Mouse (Mus musculus) lung, postnatal 0 days (tissue): Measurements from ENCODE around the gene Btg4. TPM values are rescaled to one million over a fixed set of nuclear protein-coding genes. Genes with fewer than 3 reads are reported as not detected.

Experiments
- ATAC-seq: fragments of 200-750 bp; cut with Nextera tagmentation; 2 replicates; pipeline ENCODE4 v1.8.0; 2017; ENCODE audit warnings: moderate library complexity
- DNase-seq: peaks from one replicate; pipeline ENCODE4 v3.0.0-alpha.2; 2016; ENCODE audit warnings: low spot score
- H3K27ac ChIP-seq: fragments of 300-500 bp; sonication (generic); 2 replicates; pipeline ENCODE4 v1.5.1; 2014; ENCODE audit warnings: antibody characterized with exemption, mild to moderate bottlenecking, low read length, mixed read lengths
- H3K27me3 ChIP-seq: fragments of 300-500 bp; sonication (generic); replicated peaks from 2 replicates; pipeline ENCODE4 v1.6.1; 2014; ENCODE audit warnings: low read length, mixed read lengths; ENCODE audit not compliant: insufficient read depth
- H3K36me3 ChIP-seq: fragments of 300-500 bp; sonication (generic); 2 replicates; pipeline ENCODE4 v1.6.1; 2014; ENCODE audit warnings: low read length, mixed read lengths; ENCODE audit not compliant: insufficient read depth
- H3K4me1 ChIP-seq: fragments of 300-500 bp; sonication (generic); 2 replicates; pipeline ENCODE4 v1.6.1; 2014; ENCODE audit warnings: antibody characterized with exemption, low read depth, low read length, mixed read lengths; ENCODE audit not compliant: insufficient read depth
- H3K4me2 ChIP-seq: fragments of 300-500 bp; sonication (generic); replicated peaks from 2 replicates; pipeline ENCODE4 v1.6.1; 2014; ENCODE audit warnings: low read depth, mild to moderate bottlenecking, low read length, moderate library complexity, mixed read lengths
- H3K4me3 ChIP-seq: fragments of 300-500 bp; sonication (generic); 2 replicates; pipeline ENCODE4 v1.5.1; 2014; ENCODE audit warnings: low read depth, low read length
- H3K9ac ChIP-seq: fragments of 300-500 bp; sonication (generic); replicated peaks from 2 replicates; pipeline ENCODE4 v1.6.1; 2014; ENCODE audit warnings: low read depth, mild to moderate bottlenecking
- H3K9me3 ChIP-seq: fragments of 300-500 bp; sonication (generic); 2 replicates; pipeline ENCODE4 v1.6.1; 2016; ENCODE audit warnings: low read length, mixed read lengths
- CTCF ChIP-seq: IDR thresholded peaks from 2 replicates; pipeline ENCODE4 v1.5.1; 2016; ENCODE audit warnings: antibody characterized with exemption, mild to moderate bottlenecking
- EP300 ChIP-seq: IDR thresholded peaks from 2 replicates; pipeline ENCODE4 v1.6.1; 2016; ENCODE audit warnings: antibody characterized with exemption, mild to moderate bottlenecking, control low read depth
- WGBS: fragments of 180-500 bp; shearing (Covaris S2); extraction: QIAGEN DNeasy Blood & Tissue Kit; methylation state at CpG from one replicate; pipeline ENCODE4 v1.1.7; 2014; 5-methylcytosine and 5-hydroxymethylcytosine counted together
- microRNA counts: library from miRNA; unstranded; fragments of <30 nt; microRNA quantifications from one replicate; lab custom pipeline; 2015
- microRNA-seq: library from miRNA; unstranded; fragments of <30 nt; microRNA quantifications from one replicate; pipeline ENCODE4, GENCODE M21; 2016
- polyA plus RNA-seq: library from polyadenylated mRNA; unstranded; fragments of >200 nt; fragmentation: Nextera tagmentation; extraction: Ambion mirVana; gene quantifications from 2 replicates; pipeline ENCODE4 v1.2.1, GENCODE M21; 2015

Gene Btg4
- polyA plus RNA-seq, 1 experiment from 2014 or later: 0.53 TPM

DNA sequence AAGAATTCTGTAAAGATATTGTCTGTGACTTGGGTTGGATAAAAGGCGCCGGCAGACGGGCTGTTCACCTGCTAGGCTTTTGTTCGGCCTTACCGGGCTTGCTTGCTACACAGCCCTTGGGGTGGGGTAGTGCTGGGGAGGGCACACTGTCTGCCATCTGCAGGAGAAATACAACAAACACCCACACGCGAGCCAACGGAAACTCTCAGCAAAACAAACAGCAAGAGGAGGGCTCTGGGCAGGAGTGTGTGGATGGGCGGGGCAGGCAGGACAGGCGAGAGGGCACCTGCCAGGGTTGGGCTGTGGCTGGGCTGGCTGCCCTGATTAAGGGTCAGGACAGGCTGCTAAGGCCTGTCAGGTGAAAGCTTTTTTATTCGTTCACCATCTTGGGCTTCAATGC, 107.3 kb downstream of the Btg4 start:
- 45% methylated on average over 11 of the region's 11 CpGs for WGBS
- Histone ChIP-seq H3K4me3 (no peak overlapping the region), H3K27me3 (no peaks in the 10 kb centered on the region), H3K4me1 (0 out of 2 replicates have a peak, but pooled peaks cover 6% of the 10 kb centered on the region), H3K27ac (peak overlapping the region; percentile 87), H3K9ac (no peak overlapping the region), H3K9me3 (no peaks in the 10 kb centered on the region), H3K36me3 (no peaks in the 10 kb centered on the region), H3K4me2 (no peak overlapping the region)
- peak; percentile 22; the same call in 1 of the 2 replicates for TF ChIP-seq CTCF
- no peak for TF ChIP-seq EP300
- peak; percentile 83 for DNase-seq
- peak; percentile 83 for ATAC-seq

DNA sequence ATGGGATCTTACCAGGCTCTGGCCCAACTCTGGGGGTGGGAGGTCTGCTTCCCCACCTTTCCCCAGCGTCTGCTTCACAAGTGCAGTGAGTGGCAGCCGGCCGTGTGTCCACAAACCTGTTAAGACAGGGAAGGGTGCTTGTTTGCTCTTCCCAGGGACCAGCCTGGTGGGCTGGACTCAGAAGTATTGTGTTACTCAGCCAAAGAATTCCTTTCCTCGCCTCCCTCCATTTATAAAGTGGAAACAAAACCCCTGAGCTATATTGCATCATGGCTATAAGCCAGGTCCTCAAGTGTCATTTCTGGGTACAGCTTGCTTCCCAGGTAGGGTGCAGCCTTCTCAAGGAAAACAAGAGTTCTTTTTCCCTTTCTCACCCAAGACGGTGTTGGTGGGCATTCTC, 108.0 kb downstream of the Btg4 start:
- TF ChIP-seq EP300 (peak; percentile 74; the same call in 1 of the 2 replicates), CTCF (no peak)
- ATAC-seq (peak; percentile 86), DNase-seq (peak; percentile 90)
- H3K4me3 ChIP-seq: no peak overlapping the region
- 31% methylated on average over 5 of the region's 5 CpGs for WGBS
- H3K27me3 ChIP-seq: no peaks in the 10 kb centered on the region
- no peaks in the 10 kb centered on the region for H3K36me3 ChIP-seq
- H3K27ac ChIP-seq: peak overlapping the region; percentile 87
- H3K9ac ChIP-seq: no peak overlapping the region
- H3K9me3 ChIP-seq: no peaks in the 10 kb centered on the region
- 0 out of 2 replicates have a peak, but pooled peaks cover 6% of the 10 kb centered on the region for H3K4me1 ChIP-seq
- no peak overlapping the region for H3K4me2 ChIP-seq

DNA sequence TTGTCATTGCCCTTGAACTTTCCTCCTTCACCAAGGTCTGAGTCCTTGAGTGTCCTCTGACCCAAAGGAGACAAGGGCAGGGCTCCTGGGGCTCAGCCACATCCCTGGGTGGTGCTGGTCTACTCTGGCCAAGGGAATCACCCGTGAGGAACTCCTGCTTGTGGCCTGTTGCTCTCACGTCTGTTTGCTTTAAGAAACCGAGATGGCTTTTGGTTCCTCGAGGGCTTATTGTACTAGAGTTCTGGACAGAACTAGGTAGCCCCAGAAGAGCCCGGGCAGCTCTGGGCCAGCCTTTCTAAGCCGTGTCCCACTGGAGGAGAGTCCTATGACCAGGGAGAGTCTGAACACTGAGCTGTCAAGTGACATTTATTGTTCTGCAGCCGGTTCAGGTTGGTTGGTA, 108.4 kb downstream of the Btg4 start:
- H3K9me3 ChIP-seq: no peaks in the 10 kb centered on the region
- TF ChIP-seq CTCF: no peak
- TF ChIP-seq EP300: no peak; the same call in 1 of the 2 replicates
- no peak overlapping the region for H3K4me3 ChIP-seq
- H3K4me2 ChIP-seq: no peak overlapping the region
- no peaks in the 10 kb centered on the region for H3K27me3 ChIP-seq
- H3K9ac ChIP-seq: no peak overlapping the region
- H3K4me1 ChIP-seq: 0 out of 2 replicates have a peak, but pooled peaks cover 6% of the 10 kb centered on the region
- WGBS: 51% methylated on average over 7 of the region's 7 CpGs
- peak; percentile 70 for DNase-seq
- H3K36me3 ChIP-seq: no peaks in the 10 kb centered on the region
- H3K27ac ChIP-seq: peak overlapping the region; percentile 87
- ATAC-seq: peak; percentile 76

MicroRNA genes within 50 kb of the gene (microRNA counts, 519-probe panel; counts per million panel counts)
- microRNA mmu-miR-34b-3p (lab: Ali Mortazavi, UCI) (3,597 counts per million, percentile 24 among the panel's probes with 10 or more counts), microRNA mmu-miR-34b-5p (lab: Ali Mortazavi, UCI) (3,989 counts per million, percentile 36 among the panel's probes with 10 or more counts), microRNA mmu-miR-34c (lab: Ali Mortazavi, UCI) (4,079 counts per million, percentile 39 among the panel's probes with 10 or more counts)

Small RNAs within 50 kb of the gene (microRNA-seq; reads per million reads assigned to microRNA genes)
- gene Mir34b (177 reads per million, percentile 55 among the genes with 10 or more reads in this experiment), gene Mir34c (5,157 reads per million, percentile 90 among the genes with 10 or more reads in this experiment)

Other genes starting within 250 kb of the Btg4 start
- gene Ppp2r1b, start 215.6 kb upstream of the Btg4 start, polyA plus RNA-seq: 26.0 and 28.4 TPM in 2 replicates
- gene Sik2, start 51.8 kb upstream of the Btg4 start, polyA plus RNA-seq: 9.1 and 10.4 TPM in 2 replicates
- 10.7 and 15.6 TPM in 2 replicates for gene Layn, start 16.2 kb downstream of the Btg4 start, polyA plus RNA-seq
- 6.2 and 8.1 TPM in 2 replicates for gene 4833427G06Rik, start 41.2 kb downstream of the Btg4 start, polyA plus RNA-seq
- 0.11 TPM in 2 replicates for gene Gm32742, start 104.6 kb downstream of the Btg4 start, polyA plus RNA-seq
- gene Pou2af1, start 152.8 kb downstream of the Btg4 start, polyA plus RNA-seq: 0.29 and 0.45 TPM in 2 replicates
- 8.3 and 9.2 TPM in 2 replicates for gene Colca2, start 217.7 kb downstream of the Btg4 start, polyA plus RNA-seq